Mouse (Mus musculus): Measurements from ENCODE around the gene Nr3c2.

DNA sequence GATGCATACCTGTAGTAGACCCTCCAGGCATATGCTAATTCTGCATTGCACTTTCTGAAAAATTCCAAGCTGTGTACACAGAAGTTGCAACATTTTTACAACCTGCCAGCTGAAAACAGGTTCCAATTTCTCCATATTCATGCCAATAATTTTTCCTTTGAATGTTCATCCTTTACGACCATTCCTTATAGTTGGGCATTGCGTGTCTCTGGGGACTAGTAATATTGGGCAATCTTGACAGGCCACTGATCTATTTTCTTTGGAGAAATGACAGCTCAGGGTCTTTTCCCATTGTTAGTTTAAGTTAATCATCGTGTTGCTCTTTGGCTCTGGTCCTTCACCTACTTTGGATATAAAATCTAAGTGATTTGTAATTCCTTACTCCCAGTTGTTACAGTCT lies 291.2 kb downstream of the Nr3c2 start:
- TF ChIP-seq CTCF (IDR thresholded peaks at IDR 0.05; ENCODE audit: low read depth, low read length) (no peak), EP300 (IDR thresholded peaks at IDR 0.05; ENCODE audit: insufficient read depth, low read depth, low read length) (no peak), POLR2A (IDR thresholded peaks at IDR 0.05; ENCODE audit: insufficient read depth, low read length) (no peak)
